Mouse (Mus musculus): ENCODE data around the gene Fry.

GRCm38 (mm10) chr5:150409451-150410045, 291.1 kb downstream of the Fry start:
- TF ChIP-seq CTCF (IDR thresholded peaks at IDR 0.05 in 2 of 3, conservative IDR thresholded peaks at IDR 0.05 in 1 of 3; ENCODE audit: control insufficient read depth in 1 of 3, insufficient read depth in 1 of 3, low read depth in 2 of 3, low read length in 3 of 3, poor library complexity in 1 of 3, severe bottlenecking in 1 of 3) (no peak), GATA1 (IDR thresholded peaks at IDR 0.05; ENCODE audit: low read depth, low read length) (no peak), ZKSCAN1 (IDR thresholded peaks at IDR 0.05; ENCODE audit: low read depth, low read length) (no peak), CHD1 (IDR thresholded peaks at IDR 0.05; ENCODE audit: low read depth, low read length) (no peak), POLR2A (IDR thresholded peaks at IDR 0.05; ENCODE audit: control insufficient read depth in 1 of 2, insufficient read depth in 1 of 2, low read depth in 1 of 2, low read length in 2 of 2, poor library complexity in 1 of 2) (no peak), BHLHE40 (IDR thresholded peaks at IDR 0.05; ENCODE audit: borderline replicate concordance, low read depth, low read length) (no peak), MAX (IDR thresholded peaks at IDR 0.05; ENCODE audit: low read length) (no peak), MYC (IDR thresholded peaks at IDR 0.05; ENCODE audit: low read depth, low read length) (no peak), ELF1 (IDR thresholded peaks at IDR 0.05; ENCODE audit: low read depth, low read length) (no peak), EP300 (IDR thresholded peaks at IDR 0.05; ENCODE audit: low read depth in 1 of 2, low read length in 2 of 2) (no peak), KAT2A (conservative IDR thresholded peaks at IDR 0.05; ENCODE audit: low read depth, low read length) (no peak)
